Mouse (Mus musculus) fibroblast of lung, adult 2 months (primary cell): ENCODE data around the gene Gm49403.
"Not testable (repeated sequence)": the region's sequence is repeated elsewhere in the genome, so short reads cannot be mapped to it uniquely, and the experiment has no call there.

Experiments
- DNase-seq: peaks from one replicate; pipeline ENCODE4 v3.0.0-alpha.2; 2011; ENCODE audit warnings: low read depth

The Gm49403 gene

GRCm38 (mm10) chr19:8883616-8884015 is at the start of gene Gm49403, which contains the start of gene Lbhd1:
TSS of gene Gm49403 (plus strand) at chr19:8883930.
TSS of gene Lbhd1 (plus strand) at chr19:8883732.
- no peak for DNase-seq

- DNase-seq, result not testable (repeated sequence)
These were observed 47.4 kb upstream of the Gm49403 start for GRCm38 (mm10) chr19:8836327-8836726.

DNA sequence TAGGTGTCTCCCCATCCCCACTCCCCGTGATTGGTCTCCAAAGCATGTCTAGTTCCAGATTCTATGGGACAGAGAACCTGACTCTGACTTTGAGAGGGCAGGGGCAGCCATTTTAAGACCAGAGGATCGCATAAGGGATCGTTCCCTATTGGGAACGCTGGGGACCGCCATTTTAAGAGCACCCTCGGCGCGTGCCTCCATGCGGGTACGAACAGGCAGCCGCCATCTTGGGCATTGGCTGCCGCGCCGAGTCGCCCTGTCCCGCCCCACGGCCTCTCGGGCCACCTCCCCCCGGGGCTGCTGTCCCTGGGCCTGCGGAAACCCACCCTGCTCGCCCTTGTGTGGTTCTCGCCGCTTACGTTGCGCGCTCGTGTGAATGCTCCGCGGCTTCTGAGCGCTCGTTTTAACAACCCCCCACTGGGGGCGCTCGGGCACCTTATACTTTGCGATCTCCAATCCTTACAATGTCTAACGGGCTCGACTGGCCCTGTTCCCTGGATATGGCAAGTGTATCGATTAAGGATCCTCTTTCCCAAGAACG is 46.4 kb upstream of the Gm49403 start, which contains the start of gene Bscl2:
Gene Bscl2, plus strand, starts transcription at position 217 of the 541 bp plus-strand sequence.
- peak; percentile 36 for DNase-seq

- no peak for DNase-seq
These were observed 45.5 kb upstream of the Gm49403 start for GRCm38 (mm10) chr19:8838041-8838730.

DNA sequence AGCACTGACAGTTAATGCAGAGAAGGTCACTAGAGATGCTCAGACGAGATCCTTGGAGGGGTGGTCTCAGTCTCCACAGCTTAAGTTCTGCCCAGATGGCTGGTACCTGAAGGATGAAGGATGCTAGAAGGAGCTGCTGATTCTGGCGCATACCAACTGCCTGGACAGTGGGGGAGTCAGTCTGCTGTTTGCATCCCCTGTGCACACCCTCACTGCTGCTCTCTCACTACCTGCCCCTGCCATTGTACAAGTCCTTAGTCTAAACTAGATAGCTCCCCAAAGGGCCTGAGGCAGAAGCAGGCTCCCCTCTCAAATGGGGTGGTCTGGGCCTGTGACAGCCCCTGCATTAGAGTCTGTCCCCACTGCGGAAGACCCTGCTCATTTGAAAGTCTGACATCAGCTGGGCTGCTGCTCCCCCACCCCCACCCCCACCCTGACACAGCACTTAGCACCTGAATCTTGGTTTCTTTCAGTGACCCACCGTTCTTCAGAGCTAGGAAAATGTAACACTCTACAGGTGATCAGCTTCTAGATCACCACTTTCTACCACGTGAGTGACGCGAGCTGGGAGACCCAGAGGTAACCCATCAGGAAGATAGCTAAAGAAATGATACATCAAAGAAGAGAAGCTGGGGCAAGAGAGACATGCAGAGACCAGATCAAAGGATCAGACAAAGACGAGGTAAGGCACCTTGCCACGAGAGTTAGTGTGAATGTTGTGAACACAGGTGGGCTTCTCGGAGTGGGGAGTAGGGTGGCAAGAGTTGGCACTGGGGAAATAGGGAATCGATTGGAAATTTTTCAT is 44.4 kb upstream of the Gm49403 start, which contains the start of gene Gng3:
Gene Gng3, minus strand, starts transcription at position 92 of the 805 bp plus-strand sequence.
- DNase-seq, result no peak

DNA sequence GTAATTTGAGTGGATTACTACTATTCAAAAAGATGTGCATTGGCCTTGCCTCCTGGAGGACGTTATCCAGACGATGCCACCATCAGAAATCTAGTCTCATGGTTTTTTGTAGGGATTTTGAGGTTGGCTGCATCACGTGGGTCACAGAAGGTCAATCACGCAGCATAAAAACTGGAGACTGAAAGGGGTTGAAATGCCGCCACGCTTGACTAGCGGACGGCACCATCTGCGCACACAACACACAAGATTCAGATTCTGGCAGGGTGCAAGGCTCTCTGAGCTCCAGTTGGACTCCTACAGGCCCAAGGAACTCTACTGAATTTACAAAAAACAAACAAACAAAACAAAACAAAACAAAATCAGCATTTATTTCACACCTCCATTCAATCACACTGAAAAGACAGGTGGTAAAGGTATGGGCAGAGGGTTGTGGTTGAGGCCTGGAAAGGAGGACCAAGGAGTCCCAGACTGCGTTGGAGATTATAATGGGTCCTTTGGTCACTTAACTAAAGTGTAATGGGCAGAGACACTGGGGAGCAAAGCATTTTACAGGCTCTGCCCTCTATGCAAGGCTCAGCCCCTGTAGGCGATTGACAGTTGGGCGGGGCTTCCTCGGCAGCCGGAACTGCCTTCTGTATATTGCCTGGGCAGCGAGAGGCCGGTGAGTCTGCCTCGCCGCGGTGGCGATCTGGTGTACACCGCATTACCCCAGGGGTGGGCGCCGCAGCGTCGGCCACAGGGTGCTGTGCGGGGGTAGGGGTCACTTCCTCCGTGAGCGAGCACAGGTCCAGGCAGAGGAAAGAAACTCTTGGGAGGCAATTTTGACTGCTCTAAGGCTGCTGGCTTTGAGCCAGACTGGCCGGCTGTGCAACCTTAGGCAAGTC is 43.6 kb upstream of the Gm49403 start:
- peak; percentile 34 for DNase-seq

DNA sequence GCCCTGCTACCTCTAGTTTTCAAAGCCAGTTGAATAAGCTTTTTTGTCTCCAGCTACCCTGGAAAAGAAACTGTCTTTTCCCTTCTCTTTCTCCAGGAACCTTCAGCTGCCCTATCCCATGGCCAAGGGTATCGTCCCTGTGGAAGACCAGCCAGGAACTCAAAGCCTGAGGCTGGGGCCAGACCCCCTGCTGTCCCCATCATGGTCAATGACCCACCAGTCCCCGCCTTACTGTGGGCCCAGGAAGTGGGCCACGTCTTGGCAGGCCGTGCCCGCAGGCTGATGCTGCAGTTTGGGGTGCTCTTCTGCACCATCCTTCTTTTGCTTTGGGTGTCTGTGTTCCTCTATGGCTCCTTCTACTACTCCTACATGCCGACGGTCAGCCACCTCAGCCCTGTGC is 42.7 kb upstream of the Gm49403 start:
- DNase-seq, result no peak

- DNase-seq, result no peak
These were observed 40.8 kb upstream of the Gm49403 start for GRCm38 (mm10) chr19:8842961-8843360.

DNA sequence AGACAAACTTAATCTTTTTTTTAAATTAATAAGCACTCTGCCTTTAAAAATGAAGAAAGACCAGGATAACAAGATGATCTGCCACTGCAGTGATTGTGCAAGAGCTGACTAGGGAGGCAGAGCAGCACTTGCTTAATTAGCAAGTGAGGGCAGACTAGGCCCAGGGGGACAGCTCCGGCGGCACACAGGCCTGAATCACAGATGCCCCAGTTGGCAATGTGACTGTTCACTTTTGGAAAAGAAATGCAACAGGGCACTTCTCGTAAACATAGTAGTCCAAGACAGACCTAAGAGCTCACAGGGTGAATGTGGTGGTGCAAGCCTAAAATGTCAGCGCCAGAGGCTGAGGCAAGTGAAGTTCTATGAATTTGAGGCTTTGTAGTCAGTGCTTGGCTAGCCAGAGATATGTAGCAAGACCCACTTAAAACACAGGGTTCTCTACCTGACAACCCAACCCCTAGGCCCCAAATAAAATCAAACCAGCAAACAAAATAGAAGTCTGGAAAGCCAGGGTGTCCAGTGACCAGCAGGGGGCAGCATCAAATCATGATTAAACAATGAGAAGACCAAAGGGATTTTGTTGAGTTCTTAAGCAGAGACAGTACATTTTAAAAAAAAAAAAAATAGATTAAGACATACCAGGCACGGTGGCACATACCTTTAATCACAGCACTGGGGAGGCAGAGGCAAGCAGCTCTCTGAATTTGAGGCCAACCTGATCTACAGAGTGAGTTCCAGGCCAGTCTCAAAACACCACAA is 39.2 kb upstream of the Gm49403 start:
- DNase-seq, result peak; percentile 38

- DNase-seq, result no peak
These were observed 35.4 kb upstream of the Gm49403 start for GRCm38 (mm10) chr19:8848356-8848755.

GRCm38 (mm10) chr19:8850402-8850901 is 33.3 kb upstream of the Gm49403 start, which contains the start of gene Lrrn4cl:
TSS of gene Lrrn4cl (plus strand) at chr19:8850768.
- DNase-seq, result peak; percentile 85

GRCm38 (mm10) chr19:8851639-8852038 is 32.1 kb upstream of the Gm49403 start:
- DNase-seq, result no peak

DNA sequence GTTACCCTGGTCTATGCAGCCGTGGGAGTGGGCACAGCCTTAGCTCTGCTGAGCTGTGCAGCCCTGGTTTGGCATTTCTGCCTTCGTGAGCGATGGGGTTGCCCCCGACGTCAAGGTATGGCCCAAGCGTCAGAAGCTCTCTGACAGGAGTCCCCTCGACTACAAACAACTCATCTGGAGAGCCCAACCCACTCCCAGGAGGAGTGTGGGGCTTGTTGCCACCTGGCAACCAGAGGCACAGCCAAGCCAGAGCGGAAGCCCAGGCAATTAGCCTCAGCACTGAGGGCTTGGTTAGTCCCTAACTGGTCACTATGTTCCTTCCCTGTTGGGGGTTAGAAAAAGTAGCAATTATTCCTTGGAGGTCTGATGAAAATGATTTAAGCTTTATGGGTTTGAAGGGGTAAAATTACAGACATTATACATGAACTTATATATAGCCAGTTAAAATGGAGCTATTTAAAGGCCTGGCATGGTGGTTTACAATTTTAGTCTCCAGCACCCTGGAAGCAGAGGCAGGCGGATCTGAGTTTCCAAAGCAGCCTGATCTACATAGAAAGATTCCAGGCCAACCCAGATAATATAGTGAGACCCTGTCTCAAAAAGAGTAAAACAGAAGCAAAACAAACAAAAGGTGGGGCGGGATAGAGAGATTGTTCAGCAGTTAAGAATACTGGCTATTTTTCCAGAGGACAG is 31.3 kb upstream of the Gm49403 start:
- DNase-seq, result no peak

GRCm38 (mm10) chr19:8853117-8853516 is 30.6 kb upstream of the Gm49403 start:
- no peak for DNase-seq

- DNase-seq, result no peak
These were observed 26.0 kb upstream of the Gm49403 start for GRCm38 (mm10) chr19:8857689-8858088.

DNA sequence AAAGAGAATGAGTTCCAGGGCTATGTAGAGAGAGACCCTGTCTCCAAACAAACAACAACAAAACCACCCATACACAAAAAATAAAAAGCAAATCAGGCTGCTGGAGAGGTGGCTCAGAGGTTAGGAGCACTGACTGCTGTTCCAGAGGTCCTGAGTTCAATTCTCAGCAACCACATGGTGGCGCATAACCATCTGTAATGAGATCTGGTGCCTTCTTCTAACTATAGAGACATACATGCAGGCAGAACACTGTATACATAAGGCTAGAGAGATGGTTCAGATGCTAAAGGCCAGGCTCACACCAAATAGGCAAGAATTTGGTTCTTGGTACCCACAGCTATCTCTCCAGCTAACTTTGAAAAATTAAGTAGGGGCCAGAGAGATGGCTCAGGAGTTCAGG is 24.7 kb upstream of the Gm49403 start:
- no peak for DNase-seq

- DNase-seq, result no peak
These were observed 19.5 kb upstream of the Gm49403 start for GRCm38 (mm10) chr19:8864265-8864664.

DNA sequence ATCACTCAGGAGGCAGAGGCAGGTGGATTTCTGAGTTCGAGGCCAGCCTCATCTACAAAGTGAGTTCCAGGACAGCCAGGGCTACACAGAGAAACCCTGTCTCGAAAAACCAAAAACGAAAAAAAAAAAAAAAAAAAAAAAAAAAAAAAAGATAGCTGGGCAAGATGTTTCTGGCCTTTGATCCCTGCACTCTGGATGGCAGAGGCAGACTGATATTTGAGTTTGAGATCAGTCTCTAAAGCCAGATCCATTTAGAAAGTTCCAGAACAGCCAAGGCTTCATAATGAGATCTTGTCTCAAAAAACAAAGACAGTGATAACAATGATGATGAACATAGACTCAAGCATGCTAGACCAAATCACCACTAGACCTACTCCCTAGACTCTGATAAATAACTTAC is 13.3 kb upstream of the Gm49403 start:
- DNase-seq, result not testable (repeated sequence)

DNA sequence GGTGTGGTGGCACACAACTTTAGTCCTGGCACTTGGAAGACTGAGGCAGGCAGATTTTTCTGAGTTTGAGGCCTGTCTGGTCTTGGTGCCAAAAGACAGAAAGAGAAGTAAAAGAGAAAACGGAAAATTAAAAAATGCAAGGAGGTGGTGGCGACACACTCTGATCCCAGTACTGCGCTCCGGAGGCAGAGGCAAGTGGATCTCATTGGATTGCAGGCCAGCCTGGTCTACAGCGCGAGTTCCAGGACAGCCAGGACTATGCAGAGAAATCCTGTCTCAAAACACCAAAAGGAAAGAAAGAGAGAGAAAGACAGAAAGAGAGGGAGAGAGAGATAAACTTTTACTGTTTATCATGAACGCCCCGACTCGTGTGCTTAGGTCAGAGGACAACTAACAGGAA is 12.9 kb upstream of the Gm49403 start:
- DNase-seq, result no peak
